Mouse (Mus musculus) thymus, adult 2 months (tissue): ENCODE results near the gene Paip2b.

Source experiments
- CTCF ChIP-seq: fragments of 200-500 bp; IDR thresholded peaks from 2 replicates; pipeline ENCODE4 v1.5.1; 2012; ENCODE audit warnings: mild to moderate bottlenecking, control low read depth, low read length, moderate library complexity, borderline replicate concordance; ENCODE audit not compliant: control insufficient read depth, poor library complexity, insufficient read depth; ENCODE audit errors: extremely low read depth
- POLR2A ChIP-seq: fragments of 200-500 bp; IDR thresholded peaks from 2 replicates; pipeline ENCODE4 v1.6.1; 2012; ENCODE audit warnings: mild to moderate bottlenecking, low read length, control low read depth, moderate library complexity; ENCODE audit not compliant: control insufficient read depth, poor library complexity, insufficient read depth; ENCODE audit errors: extremely low read depth

DNA sequence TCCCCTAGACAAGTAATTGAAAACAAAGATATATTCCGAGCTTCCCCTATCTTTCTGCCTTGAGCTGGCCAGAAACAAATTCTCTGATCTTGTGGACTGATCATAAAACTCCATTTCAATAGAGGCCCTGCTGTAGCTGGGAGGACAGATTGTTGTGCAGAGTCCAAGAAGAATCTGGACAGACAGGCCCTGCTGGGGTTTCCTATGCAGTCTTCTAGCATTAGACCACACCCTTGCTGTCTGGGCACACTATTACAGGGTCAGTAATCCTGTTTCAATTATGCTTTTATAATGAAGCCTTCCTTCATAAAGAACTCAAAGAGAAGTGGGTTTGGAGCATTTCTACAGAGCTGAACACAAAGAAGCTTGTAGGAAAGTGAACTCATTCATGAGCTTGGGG is 12.5 kb downstream of the Paip2b start:
- TF ChIP-seq CTCF (no peak), POLR2A (no peak)
